Mouse (Mus musculus) urinary bladder, postnatal 4 days (tissue): ENCODE data around the gene Olfr782.
"Not testable (repeated sequence)": the region's sequence is repeated elsewhere in the genome, so short reads cannot be mapped to it uniquely, and the experiment has no call there.

ENCODE experiments used
- DNase-seq, 2 experiments: peaks; one replicate each; pipeline ENCODE4 v3.0.0; 2021 to 2022; ENCODE audit warnings: low spot score in 2 of 2

Gene Olfr782

DNA sequence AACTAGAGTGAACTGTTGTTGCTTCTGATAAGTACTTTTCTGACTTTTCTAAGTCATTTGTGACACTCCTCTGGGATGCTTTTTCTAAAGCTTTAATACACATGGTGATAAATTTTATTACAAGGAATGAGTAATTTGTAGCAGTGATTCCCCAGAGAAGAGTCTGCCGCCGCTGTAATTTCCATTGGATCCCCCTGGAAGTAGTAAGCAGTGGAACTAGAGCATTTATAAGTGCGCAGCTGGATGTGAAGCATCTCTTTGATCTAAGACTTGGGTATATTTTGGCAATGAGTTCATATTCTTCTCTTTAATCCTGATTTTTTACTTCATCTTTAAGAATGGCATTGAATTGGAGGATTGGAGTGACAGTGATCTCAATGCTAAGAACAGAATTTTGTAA lies at the start of gene Olfr782:
TSS of gene Olfr782 (plus strand) at position 301 of the 400 bp plus-strand sequence.
- DNase-seq = no peak

DNA sequence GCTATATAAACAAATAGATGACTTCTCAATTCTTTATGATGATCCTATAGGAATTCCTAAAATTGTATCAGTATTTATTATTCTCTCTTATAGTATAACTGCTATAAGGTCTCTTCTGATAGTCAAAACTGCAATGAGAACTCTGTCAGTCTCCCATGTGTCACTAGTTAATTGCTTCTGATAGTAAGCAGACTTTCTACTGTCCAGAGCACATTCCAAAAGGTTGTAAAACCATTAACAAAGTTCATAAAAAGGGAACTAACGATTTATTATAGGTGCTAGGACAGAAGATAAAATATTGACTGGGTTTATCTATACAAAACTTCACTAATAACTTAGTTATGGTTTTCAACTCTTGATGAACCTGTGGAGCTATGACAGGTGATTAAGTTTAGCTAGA lies 35.7 kb upstream of the Olfr782 start:
- not testable (repeated sequence) for DNase-seq

DNA sequence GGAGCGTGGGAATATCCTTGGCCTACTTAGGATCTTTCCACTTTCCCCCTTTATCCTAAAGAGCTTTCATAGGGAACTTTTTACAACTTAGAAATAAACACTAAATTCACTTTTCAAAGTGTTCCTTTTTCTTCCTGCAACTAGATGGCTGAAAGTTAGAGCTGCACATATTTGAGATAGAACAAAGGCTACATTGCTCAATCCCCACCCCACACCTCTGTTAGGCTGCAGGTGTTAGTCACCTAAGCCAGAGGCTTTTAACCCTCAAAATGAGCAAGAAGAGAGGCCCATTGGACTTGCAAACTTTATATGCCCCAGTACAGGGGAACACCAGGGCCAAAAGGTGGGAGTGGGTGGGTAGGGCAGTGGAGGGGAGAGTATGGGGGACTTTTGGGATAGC lies 35.1 kb upstream of the Olfr782 start:
- DNase-seq = not testable (repeated sequence)

DNA sequence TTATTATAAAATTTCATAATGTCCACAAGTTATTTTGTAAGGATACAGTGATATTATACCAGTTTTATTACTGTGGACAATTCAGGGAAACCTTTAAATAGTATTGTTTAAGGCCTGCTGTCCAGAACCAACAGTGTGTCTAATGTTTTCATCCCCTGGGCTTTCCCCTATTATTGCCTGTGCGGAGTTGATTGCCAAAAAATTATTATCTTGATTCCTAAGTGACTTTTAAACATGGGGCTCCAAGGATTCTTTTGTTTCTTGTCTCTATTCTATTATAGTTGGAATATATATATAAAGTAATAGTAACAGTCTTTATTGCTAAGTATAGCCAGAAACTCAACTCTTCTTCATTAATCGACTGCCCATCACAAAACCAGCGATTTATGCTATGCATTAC lies 30.8 kb upstream of the Olfr782 start, which contains the start of gene Olfr780:
TSS of gene Olfr780 (plus strand) at position 301 of the 400 bp plus-strand sequence.
- no peak for DNase-seq

DNA sequence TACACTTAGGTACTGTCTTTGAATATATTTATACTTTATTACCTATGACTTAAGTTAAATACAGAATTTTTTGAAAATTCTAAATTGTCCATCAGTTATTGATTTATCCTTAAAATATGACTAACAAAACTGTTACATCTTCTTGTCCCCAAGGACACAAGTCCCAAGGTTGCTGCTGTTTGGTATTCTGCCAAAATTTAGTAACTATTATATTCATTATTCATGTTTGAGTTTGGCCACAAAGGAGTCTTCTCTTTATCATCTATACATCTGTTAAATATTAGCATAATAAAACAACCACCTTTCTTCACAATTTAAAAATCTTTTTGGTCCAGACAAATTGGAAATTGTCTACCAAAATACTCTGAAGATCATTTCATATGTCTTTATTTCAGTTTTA lies 20.1 kb upstream of the Olfr782 start, which contains the start of gene Olfr781:
TSS of gene Olfr781 (plus strand) at position 301 of the 400 bp plus-strand sequence.
- no peak for DNase-seq

DNA sequence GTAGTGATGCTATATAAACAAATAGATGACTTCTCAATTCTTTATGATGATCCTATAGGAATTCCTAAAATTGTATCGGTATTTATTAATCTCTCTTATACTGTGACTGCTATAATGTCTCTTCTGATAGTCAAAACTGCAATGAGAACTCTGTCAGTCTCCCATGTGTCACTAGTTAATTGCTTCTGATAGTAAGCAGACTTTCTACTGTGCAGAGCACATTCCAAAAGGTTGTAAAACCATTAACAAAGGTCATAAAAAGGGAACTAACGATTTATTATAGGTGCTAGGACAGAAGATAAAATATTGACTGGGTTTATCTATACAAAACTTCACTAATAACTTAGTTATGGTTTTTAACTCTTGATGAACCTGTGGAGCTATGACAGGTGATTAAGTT lies 3.8 kb downstream of the Olfr782 start:
- DNase-seq = not testable (repeated sequence)

DNA sequence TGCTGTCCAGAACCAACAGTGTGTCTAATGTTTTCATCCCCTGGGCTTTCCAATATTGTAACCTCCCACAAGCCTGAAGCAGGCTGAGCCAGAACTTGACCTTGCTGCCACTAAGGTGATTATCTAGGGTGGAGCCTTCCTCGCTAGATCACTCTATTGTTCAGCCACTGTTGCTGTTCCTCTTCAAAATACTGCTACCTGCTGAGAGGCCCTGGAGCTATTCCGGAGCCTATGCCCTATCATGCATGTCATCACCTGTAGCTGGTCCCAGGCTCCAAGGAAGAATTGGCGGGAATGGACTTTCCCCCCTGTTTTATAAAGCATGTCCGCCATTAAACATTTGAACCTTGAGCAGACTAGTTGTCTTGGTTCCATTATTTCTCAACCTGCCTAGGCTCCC lies 7.8 kb downstream of the Olfr782 start:
- DNase-seq = not testable (repeated sequence)

DNA sequence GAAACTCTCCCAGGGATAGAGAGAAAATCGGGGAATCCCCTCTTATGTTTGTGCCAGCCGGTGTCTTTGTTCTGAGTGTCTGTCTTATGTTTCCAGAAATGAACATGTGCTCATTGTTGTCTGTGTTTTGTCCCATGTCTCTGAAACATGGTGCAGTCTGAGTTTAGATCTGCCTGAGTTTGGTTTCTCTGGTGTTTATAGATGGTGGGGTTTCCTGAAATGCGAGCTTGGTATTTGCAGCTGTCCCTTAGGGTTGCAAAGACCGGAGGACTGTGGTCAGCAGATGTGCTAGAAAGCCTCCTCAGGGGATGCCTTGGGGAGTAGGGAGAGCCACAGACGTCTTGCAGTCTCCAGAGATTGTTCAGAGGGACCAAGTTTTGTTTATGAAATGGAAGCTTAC lies 8.7 kb downstream of the Olfr782 start:
- no peak for DNase-seq

DNA sequence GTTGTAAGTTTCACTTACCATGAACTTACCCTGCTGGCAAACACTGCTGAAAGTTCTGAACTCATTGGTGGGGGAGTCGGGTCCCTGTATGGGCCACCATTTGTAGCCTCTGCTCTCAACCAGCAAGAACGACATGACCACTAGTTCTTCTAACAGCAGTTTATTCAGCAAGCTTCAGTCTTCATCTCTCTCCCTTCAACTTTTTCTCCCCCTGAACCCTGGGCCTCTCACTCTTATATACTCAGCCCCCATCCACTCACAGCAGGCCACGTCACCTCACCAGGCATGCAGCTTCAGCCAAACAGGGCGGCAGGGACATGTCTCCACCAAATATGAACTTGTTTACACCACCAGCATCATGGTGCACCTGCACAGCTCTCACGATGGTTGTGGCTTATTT lies 25.4 kb downstream of the Olfr782 start:
- not testable (repeated sequence) for DNase-seq

DNA sequence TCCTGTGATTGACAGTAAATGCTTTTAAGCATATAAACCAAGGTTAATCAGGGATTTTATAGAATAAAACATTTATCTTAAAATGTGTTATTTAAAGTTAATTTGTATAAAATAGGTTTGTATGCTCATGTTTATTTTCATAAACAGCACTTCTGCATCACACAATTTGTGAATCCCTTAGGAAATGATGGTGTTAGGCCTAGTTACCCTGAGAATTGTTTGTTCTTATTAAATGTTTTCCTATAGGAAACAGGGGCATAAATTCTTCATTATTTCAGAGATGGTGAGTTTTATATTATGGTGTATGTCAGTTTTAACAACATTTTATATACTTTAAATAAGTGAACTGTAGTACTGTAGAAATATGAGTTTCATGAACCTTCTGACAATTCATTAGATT lies 35.1 kb downstream of the Olfr782 start, which contains the start of gene Olfr784:
TSS of gene Olfr784 (plus strand) at position 301 of the 400 bp plus-strand sequence.
- DNase-seq = no peak

DNA sequence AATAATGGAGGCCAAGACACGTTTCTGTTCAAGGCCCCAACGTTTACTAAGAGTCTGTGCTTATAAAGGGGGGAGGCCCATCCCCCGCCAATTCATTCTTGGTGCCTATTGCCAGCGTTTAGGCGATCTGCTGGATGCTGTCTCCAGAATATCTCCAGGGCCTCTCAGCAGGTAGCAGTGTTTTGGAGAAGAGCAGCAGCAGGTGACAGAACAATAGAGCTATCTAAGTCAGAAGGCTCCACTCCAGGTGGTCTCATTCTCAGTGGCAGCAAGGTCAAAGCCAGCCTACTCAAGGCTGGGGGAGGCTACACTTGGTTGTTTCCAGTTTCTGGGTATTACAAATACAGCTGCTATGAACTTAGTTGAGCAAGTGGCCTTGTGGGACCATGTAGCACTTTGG lies 52.2 kb downstream of the Olfr782 start:
- no peak for DNase-seq
